Mouse (Mus musculus): ENCODE data around the gene Dyrk2.
A peak's percentile ranks its signal among the peaks of the same experiment; 100 is the strongest.

Gene Dyrk2

DNA sequence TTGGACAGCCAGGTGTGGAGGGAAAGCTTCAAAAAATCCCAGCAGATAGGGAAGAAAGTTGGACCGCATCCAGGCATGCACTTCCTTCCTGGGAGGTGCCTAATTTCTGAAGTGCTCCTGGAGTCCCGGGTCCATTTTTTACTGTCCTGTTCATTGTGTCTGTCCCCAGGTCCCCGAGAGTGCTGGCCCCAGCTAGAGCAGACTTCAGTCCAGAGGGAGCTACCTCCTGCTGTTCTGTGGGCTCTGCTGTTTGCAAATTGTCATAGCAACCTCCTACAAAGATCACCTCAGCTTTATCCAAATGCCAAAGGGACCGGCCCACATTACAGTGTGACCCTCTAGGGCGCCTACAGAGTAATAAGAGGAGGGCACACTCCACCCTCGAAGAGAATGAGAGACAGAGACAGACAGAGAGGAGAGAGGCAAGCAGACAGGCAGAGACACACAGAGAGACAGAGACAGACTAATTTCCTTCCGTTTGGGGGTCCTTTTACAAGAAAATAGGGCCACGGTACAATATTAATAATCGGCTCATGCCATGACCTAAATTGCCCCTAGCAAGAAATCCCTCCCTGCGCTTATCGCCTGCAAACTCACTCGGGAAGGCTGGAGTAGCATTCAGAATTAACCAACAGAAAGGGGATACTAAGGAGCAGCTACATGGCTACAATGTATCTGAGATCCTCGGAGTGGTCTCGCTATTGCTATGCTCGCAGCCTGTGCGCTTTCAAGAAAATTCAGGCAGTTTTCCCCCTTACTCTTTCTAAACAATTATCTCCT, at the start of gene Dyrk2:
Dyrk2 (minus strand) TSS at position 9 of the 780 bp plus-strand sequence.
- DNase-seq (ENCODE audit: low spot score) = peak; percentile 16

- no peak for DNase-seq (ENCODE audit: low spot score)
Measured at GRCm38 (mm10) chr10:118902625-118903024, 32.6 kb upstream of the Dyrk2 start.

DNA sequence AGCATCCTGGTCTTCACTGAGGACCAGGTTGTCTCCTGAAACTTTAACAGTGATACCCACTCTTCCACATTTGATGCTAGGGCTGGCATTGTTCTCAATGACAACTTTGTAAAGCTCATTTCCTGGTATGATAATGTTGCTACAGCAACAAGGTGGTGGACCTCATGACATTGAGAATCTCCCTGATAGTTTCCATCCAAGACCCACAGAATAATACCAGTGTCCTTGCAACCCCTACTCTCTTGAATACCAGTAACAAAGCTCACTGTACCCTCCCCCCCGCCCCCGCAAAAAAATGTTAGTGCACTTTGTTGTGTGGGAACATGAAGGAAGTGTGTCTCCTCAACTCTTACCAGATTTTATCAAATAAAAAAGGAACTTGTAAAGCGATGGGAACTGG, 23.6 kb upstream of the Dyrk2 start:
- no peak for DNase-seq (ENCODE audit: low spot score)

- no peak for DNase-seq (ENCODE audit: low spot score)
Measured at GRCm38 (mm10) chr10:118884126-118884525, 14.1 kb upstream of the Dyrk2 start.

DNA sequence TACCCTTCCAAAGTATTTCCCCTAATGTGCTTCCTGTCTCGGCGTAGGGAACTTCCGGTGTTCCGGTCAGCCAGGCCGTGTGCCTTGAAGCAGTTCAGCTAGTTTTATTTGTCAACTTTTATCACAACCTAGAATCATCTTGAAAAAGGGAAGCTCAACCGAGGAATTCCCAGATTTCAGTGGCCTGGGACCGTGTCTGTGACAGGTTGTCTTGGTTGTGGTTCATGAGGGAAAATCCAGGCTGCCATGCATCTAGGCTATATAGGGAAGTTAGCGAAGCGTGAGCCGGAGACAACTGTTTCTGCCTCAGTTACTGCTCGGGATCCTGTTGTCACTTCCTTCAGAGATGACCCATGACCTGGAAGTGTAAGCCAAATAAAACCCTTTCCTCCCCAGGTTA, 13.3 kb upstream of the Dyrk2 start:
- no peak for DNase-seq (ENCODE audit: low spot score)

GRCm38 (mm10) chr10:118882258-118882885, 12.4 kb upstream of the Dyrk2 start:
- no peak for DNase-seq (ENCODE audit: low spot score)

DNA sequence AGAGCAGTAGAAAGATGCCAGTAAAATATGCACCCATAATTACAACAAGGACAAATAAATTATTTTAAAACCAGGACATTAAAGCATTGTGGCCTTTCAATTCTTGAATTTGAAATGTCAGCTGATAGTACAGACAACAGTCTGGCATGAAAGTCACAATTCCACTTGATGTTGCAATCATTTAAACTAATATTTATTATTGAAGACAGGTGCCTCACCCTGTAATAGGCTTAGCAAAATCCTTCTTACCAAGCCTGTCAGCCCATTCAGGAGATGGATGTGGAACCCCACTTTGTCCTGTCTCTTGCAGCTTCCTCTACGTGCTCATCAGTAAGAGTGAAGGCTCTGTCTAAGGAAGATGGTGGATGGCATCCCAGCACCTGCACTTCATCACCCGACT, 10.8 kb upstream of the Dyrk2 start:
- no peak for DNase-seq (ENCODE audit: low spot score)

DNA sequence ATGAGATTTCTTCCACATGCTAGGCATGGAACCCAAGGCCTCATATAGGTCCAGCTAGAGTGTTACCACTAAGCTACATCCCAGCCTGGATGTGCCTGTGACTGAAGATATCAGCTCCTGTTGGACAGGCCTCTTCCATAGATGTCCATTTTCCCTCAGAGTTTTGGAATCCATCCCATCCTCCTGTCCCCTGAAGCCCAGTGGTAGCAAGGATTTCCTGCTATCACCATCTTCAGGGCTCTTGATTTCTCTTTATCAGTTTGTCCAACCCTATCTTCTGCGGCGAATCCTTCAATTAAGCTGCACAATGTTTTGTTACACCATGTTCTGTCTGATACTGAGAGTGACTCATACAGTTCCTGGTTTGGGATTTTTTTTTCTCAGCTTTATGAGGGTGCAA, 2.2 kb upstream of the Dyrk2 start:
- DNase-seq (ENCODE audit: low spot score) = no peak

DNA sequence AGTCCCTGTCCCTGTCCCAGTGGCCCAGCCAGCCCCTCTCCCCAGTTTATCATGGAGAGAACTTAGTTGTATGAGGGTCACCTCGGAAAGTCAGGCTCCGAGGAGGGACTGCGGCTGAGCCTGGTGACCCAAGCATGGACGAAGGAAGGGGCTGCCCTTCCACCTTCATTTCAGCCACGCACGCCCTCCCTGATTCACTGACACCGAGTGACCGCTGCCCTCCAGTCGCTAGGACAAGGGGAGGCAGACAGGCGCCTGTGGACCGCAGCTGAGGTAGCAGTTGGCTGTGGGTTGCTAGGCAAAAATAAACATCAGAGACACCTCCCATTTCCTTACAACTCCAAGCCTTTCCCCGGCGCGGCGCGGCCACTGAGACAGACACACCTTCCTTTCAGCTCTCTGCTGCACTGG, 413 bp downstream of the Dyrk2 start:
- peak; percentile 50 for DNase-seq (ENCODE audit: low spot score)

DNA sequence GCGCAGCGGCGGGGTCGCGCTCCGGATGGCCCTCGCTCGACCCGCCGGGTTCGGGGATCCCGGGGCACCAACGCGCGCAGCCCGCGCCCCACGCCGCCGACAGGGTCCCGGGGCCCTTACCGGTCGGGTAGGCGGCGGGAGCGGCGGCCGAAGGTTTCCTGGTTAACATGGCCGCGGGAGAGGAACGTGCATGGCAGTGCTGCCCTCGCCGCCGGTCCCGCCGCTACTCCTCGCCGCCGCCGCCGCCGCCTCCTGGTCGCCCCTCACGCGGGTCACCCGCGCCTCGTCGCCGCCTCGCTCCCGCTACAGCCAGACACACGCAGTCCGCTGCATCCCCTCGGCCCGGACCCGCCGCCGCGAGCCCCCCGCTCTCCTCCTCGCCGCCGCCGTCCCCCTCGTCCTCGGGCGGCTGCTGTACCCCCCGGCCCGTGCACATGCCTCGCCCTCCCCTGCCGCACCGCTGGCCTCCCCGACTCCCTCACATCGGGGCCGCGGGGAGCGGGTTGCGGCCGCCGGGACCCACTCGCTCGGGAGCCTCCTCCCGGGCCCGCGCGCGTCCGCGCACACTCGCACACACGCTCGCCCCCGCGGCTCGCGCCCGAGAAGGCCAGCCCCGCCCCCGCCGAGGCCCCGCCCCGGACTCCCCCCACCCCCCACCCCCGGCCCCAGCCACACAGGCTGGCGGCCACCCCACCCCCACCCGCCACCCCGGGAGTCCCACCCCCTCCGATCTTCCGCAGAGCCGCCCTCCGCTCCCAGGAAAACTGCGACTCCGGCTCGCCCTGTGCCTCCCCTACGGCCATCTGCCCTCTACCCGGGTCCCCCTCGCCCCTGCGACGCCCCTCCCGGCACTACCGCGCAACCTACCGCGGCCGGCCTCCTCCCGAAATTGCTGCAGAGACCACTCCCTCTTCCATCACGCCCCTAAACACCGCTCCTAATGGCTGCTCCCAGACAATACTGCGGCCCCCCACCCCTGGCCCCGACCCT, 1.1 kb downstream of the Dyrk2 start:
- peak; percentile 86 for DNase-seq (ENCODE audit: low spot score)

GRCm38 (mm10) chr10:118867896-118868600, 2.0 kb downstream of the Dyrk2 start:
- peak; percentile 53 for DNase-seq (ENCODE audit: low spot score)

GRCm38 (mm10) chr10:118867304-118867895, 2.6 kb downstream of the Dyrk2 start:
- DNase-seq (ENCODE audit: low spot score) = peak; percentile 19

DNA sequence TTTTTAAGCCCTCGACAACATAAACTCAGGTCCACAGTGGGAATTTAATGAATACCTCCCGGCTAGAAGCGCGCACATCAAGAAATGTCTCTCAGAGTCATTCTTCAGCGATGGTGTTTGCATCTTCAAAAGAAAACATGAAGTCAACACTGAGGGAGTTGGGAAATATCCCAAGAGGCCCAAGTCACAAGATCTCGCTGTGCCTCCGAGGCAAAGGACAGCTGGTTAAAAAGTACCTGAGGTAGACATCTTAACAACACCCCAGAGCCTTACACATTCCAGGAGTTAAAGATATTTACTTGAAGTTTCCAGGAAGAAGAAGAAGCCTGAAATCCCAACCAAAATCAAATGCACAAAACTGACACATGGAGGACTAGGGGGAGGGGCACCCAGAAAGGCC, 5.0 kb downstream of the Dyrk2 start:
- DNase-seq (ENCODE audit: low spot score) = no peak

- DNase-seq (ENCODE audit: low spot score) = no peak
Measured at GRCm38 (mm10) chr10:118863611-118864010, 6.4 kb downstream of the Dyrk2 start.

- DNase-seq (ENCODE audit: low spot score) = no peak
Measured at GRCm38 (mm10) chr10:118862233-118862632, 7.8 kb downstream of the Dyrk2 start.

- DNase-seq (ENCODE audit: low spot score) = no peak
Measured at GRCm38 (mm10) chr10:118861234-118862025, 8.6 kb downstream of the Dyrk2 start.

GRCm38 (mm10) chr10:118859655-118860054, 10.4 kb downstream of the Dyrk2 start:
- no peak for DNase-seq (ENCODE audit: low spot score)

- DNase-seq (ENCODE audit: low spot score) = no peak
Measured at GRCm38 (mm10) chr10:118854641-118855040, 15.4 kb downstream of the Dyrk2 start.

GRCm38 (mm10) chr10:118852554-118852953, 17.5 kb downstream of the Dyrk2 start:
- DNase-seq (ENCODE audit: low spot score) = no peak

GRCm38 (mm10) chr10:118848501-118848900, 21.5 kb downstream of the Dyrk2 start:
- no peak for DNase-seq (ENCODE audit: low spot score)

All from urinary bladder, postnatal 25 days (tissue).